Mouse (Mus musculus): ENCODE results near the gene Id2. TPM values are rescaled to one million over a fixed set of nuclear protein-coding genes. Genes with fewer than 3 reads are reported as not detected.
A peak's percentile ranks its signal among the peaks of the same experiment; 100 is the strongest.

Gene Id2
- polyA plus RNA-seq, 1 experiment from 2014 or later, result 111 TPM

DNA sequence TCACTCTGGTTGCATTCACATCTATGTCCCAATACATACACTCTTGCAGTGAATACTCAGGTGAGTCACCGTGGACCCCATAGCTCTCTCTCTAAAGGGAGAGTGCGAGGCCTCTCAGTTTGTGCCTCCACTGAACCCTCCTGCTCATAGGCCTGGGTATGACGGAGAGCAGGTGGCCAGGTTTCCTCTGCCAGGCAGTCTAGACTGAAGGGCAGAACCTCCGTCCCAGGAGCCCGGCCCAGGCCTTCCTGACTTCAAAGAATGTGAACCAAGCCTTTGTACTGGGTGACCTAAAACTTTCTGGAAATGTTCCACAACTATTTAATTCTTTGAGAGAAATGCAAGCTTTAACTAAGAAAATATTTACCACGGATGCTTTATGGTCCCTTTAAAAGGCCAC, 7.0 kb upstream of the Id2 start:
- Histone ChIP-seq H3K4me2 (no peak overlapping the region), H3K9ac (no peak overlapping the region), H3K27me3 (replicated peaks) (peaks cover 52% of the 10 kb centered on the region), H3K36me3 (no peaks in the 10 kb centered on the region), H3K4me3 (no peak overlapping the region), H3K4me1 (peaks cover 12% of the 10 kb centered on the region; the same call in 1 of the 2 replicates), H3K9me3 (replicated peaks) (no peaks in the 10 kb centered on the region), H3K27ac (no peak overlapping the region)
- no peak for ATAC-seq
- WGBS (ENCODE audit: insufficient replicate concordance), result 63% methylated on average over 6 of the region's 6 CpGs

DNA sequence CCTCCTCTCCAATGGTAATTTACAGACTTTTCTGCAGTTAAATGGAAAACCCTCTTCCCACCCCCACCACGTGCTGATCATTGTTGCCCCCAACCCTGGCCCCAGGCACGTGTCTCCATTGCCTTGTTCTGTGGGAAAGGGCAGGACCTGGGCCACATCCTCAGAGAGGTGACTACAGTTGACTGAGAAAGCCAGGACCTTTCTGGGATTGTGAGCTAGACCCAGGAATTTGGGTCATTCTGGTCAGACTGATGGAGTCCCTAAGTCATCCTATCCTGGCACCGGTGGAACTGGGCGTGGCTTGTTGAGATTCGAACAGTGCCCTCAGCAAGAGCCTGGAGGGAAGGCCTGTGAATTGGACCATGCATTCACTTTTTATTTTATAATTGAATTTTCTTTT, 4.4 kb upstream of the Id2 start:
- H3K27ac ChIP-seq, result peak overlapping the region; percentile 82; the same call in 1 of the 2 replicates
- no peak overlapping the region for H3K4me3 ChIP-seq
- ATAC-seq, result no peak
- 14% methylated on average over 5 of the region's 5 CpGs for WGBS (ENCODE audit: insufficient replicate concordance)
- H3K9me3 ChIP-seq (replicated peaks), result no peaks in the 10 kb centered on the region
- H3K4me2 ChIP-seq, result peak overlapping the region; percentile 70
- H3K36me3 ChIP-seq, result no peaks in the 10 kb centered on the region
- H3K4me1 ChIP-seq, result peaks cover 30% of the 10 kb centered on the region
- peak overlapping the region; percentile 22; the same call in 1 of the 2 replicates for H3K9ac ChIP-seq
- peaks cover 71% of the 10 kb centered on the region for H3K27me3 ChIP-seq (replicated peaks)

DNA sequence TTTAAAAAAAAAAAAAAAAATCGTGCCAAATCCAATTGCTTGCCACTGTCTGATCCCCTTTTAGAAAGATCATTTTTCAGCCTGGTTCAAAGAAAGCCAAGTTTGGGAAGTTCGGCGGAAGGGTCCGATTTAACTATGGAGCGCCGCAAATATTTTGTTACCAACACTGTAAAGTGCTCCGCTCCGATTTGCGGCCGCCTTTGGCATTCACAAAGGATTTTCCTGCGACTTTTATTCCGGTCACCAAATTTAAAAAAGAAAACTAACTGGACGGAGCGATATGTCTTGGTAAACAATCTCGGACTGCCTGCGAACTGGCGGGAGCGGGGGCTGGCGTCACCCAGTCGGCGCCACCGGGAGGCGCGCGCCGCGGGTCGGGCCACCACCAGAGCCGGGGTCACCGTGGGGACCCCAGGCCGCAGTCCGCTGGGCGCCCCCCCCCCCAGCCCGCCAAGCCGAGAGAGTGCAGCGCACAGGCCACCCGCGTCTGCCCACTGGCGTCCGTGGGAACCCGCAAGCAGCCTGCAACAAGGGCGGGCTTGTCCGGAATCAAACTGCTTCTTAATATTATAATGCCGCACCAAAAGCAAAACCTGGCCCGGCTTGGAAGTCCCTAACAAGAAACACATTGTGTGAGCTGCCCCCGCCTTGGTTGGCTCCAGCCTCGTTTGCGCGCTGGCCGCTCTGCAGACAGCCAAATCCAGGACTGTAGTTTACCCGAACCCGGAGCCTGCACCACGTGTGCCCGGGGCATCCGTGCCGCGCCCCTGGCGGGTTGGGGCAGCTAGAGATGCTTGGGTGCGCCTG, 3.7 kb upstream of the Id2 start:
- peaks cover 30% of the 10 kb centered on the region for H3K4me1 ChIP-seq
- peak overlapping the region; percentile 43 for H3K4me3 ChIP-seq
- H3K27ac ChIP-seq, result peak overlapping the region; percentile 82
- H3K36me3 ChIP-seq, result no peaks in the 10 kb centered on the region
- H3K9ac ChIP-seq, result peak overlapping the region; percentile 22
- H3K4me2 ChIP-seq, result peak overlapping the region; percentile 70
- H3K27me3 ChIP-seq (replicated peaks), result peaks cover 74% of the 10 kb centered on the region
- H3K9me3 ChIP-seq (replicated peaks), result no peaks in the 10 kb centered on the region
- WGBS (ENCODE audit: insufficient replicate concordance), result under 1% methylated on average over 59 of the region's 59 CpGs
- no peak for ATAC-seq

DNA sequence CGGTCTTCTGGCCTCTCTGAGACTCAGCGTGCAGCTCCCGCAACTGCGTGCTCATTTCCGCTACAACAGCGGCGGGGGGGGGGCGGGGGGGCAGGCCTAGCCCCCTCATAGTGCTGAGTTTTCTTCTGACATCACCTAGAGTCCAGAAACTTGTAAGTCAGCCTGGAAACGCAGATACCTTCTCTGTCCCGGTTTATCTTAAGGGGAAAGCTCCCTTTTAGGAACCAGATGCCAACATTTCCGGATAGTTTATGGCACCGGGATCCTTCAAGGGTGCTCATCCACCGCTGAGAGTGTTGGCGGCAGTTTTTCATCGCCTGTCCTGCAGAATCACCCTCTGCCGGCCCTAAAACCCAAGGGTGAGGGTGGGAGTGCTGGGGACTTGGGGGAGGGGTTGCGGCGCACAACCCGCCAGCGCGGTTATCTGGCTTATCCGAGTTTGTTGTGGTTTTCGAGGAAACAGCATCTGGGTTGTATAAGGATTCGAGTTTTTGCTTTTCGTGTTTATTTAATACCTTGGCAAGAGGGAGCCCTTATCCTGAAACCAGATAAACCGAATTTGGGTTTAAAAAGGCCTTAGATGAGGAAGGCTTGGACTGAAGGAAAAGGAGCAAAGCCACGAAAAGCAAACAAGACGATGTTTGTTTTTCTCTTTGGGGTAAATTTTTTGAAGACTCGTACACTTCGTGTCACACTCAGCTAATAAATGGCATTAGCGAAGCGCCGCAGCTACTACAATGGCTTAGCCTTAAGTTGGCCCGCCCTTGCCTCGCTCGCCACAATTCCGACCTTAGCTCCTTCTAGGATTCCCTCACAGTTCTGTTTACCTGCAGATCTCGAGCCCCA, 2.8 kb upstream of the Id2 start:
- Histone ChIP-seq H3K4me1 (peaks cover 30% of the 10 kb centered on the region), H3K4me2 (peak overlapping the region; percentile 70), H3K9ac (peak overlapping the region; percentile 35), H3K27me3 (replicated peaks) (peaks cover 83% of the 10 kb centered on the region), H3K4me3 (peak overlapping the region; percentile 43), H3K27ac (peak overlapping the region; percentile 82), H3K9me3 (replicated peaks) (no peaks in the 10 kb centered on the region), H3K36me3 (no peaks in the 10 kb centered on the region)
- under 1% methylated on average over 38 of the region's 38 CpGs for WGBS (ENCODE audit: insufficient replicate concordance)
- no peak for ATAC-seq

DNA sequence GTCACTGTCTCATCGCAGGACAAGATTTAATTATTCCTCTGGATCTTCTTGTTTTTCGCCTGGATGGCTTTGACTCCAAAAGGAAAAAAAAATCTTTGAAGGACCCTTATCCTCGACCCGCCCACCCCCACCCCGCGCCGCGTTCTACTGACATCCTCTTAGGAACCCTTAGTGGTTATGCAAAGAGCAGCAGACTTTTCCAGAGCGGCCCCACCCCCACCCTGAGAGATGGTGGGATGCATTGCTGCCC, 2.3 kb upstream of the Id2 start:
- Histone ChIP-seq H3K4me2 (peak overlapping the region; percentile 70), H3K4me1 (peaks cover 30% of the 10 kb centered on the region), H3K9ac (0 out of 2 replicates have a peak overlapping the region, but pooled peaks have one; percentile 27), H3K36me3 (no peaks in the 10 kb centered on the region), H3K27ac (peak overlapping the region; percentile 82), H3K4me3 (peak overlapping the region; percentile 43), H3K27me3 (replicated peaks) (peaks cover 88% of the 10 kb centered on the region), H3K9me3 (replicated peaks) (no peaks in the 10 kb centered on the region)
- ATAC-seq, result no peak
- WGBS (ENCODE audit: insufficient replicate concordance), result 2% methylated on average over 9 of the region's 9 CpGs

DNA sequence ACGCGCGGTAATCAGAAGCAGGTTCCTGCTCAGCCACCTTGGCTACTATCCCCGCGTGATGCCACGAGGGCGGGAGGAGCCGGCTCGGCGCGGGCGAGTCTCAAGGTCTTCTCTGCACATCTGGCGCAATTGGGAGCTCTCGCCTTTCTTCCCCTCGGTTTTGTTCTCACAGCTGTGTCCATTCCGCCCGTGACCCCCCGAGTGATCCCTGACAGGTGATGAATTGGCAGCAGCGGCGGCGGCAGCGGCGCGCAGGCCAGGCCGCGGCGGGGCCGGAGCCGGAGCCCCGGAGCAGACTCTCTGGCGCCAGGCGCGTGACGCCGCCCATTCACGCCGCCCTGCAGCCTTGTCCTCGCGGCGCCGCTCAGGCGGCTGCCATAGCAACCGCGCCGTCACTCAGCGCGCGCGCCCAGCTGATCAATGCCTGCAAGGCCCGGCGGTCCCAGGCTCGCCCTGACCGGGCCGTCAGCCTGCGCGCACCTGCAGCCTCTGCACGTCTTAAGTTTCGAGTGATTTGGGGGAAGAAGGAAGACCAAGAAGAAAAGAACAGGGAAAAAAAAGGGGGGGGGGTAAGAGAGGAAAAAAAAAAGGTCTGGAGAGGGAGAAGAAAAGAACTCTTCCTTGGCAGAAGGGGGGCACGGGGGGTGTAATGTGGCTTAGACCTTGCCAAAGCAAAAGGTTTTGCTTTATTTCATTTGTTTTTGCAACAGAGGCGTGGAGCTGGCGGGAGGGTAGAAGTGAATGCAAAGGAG, 1.8 kb upstream of the Id2 start:
- H3K27ac ChIP-seq, result peak overlapping the region; percentile 82
- ATAC-seq, result peak; percentile 52
- H3K9ac ChIP-seq, result peak overlapping the region; percentile 53
- H3K4me1 ChIP-seq, result peaks cover 30% of the 10 kb centered on the region
- H3K9me3 ChIP-seq (replicated peaks), result no peaks in the 10 kb centered on the region
- H3K36me3 ChIP-seq, result no peaks in the 10 kb centered on the region
- WGBS (ENCODE audit: insufficient replicate concordance), result under 1% methylated on average over 59 of the region's 61 CpGs
- peaks cover 92% of the 10 kb centered on the region for H3K27me3 ChIP-seq (replicated peaks)
- peak overlapping the region; percentile 70 for H3K4me2 ChIP-seq
- peak overlapping the region; percentile 43 for H3K4me3 ChIP-seq

DNA sequence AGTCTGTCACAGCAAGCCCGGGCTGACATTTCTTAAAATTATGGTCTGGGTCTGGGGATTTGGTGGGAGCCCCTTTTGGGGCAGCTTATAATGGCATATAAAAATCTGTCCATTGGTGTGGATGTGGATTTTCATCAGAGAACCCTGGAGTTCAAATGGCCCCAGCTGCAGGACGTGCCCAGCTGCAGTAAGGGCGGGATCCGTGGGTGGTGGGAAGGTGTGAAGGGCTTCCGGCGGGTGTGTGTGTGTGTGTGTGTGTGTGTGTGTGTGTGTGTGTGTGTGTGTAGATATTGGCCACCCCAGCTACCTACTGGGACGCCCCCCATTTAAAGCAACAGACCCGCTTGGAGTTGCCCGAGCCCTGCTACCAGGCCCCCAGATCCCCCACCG, 1.2 kb upstream of the Id2 start:
- ATAC-seq, result no peak
- H3K36me3 ChIP-seq, result no peaks in the 10 kb centered on the region
- peak overlapping the region; percentile 70 for H3K4me2 ChIP-seq
- peak overlapping the region; percentile 53 for H3K9ac ChIP-seq
- WGBS (ENCODE audit: insufficient replicate concordance), result 7% methylated on average over 8 of the region's 10 CpGs
- peaks cover 97% of the 10 kb centered on the region for H3K27me3 ChIP-seq (replicated peaks)
- H3K4me1 ChIP-seq, result peaks cover 30% of the 10 kb centered on the region
- H3K9me3 ChIP-seq (replicated peaks), result no peaks in the 10 kb centered on the region
- H3K27ac ChIP-seq, result peak overlapping the region; percentile 82
- peak overlapping the region; percentile 43 for H3K4me3 ChIP-seq

DNA sequence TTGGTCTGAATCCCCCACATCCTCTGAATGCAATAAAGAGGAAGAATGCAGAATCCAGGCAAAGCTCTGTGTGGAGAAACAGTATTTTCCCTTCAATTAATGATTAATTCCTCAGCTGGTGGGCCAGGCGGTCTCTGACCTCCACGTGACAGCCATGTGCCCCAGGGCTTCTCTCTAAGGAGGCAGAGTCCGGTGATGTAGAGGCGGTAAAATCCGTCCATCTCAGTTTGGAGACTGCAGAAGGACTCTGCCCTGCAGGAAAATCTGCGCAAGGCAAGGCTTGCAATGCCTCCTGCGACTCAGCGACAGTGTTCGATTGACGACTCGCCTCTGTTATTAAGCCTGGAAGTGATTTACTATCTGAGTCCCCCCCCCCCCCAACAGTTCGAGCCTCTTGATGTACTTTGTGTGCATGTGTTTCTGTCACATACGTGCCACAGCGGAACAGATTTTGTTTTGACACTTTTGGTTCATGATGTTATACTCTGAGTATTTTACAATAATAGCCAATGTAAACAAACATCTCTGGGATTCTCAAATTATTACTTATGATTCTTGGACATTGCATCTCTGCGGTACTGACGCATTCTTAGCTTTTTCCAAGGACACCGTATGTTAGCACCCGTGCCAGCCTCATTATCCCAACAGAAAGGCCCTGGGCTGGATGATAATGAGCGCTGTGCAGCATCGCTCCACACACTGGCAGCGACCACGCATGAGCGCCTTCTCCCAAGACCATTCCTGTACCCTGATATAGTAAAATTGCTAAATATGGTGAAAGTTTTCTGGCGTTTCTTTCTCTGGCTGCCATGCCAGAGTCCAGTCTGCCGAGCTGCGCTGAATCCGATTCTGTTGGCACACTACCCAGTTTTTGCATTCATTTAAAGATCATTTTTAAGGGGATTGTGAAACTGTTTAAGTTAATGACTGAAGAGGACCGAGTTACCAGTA, 545 bp upstream of the Id2 start:
- H3K36me3 ChIP-seq, result no peaks in the 10 kb centered on the region
- ATAC-seq, result no peak
- H3K9me3 ChIP-seq (replicated peaks), result no peaks in the 10 kb centered on the region
- no peak overlapping the region for H3K9ac ChIP-seq
- peaks cover 36% of the 10 kb centered on the region for H3K4me1 ChIP-seq
- H3K4me2 ChIP-seq, result peak overlapping the region; percentile 70
- H3K27ac ChIP-seq, result peak overlapping the region; percentile 82
- whole genome bisulfite sequencing (ENCODE audit: insufficient replicate concordance), result 8% methylated on average over 28 of the region's 28 CpGs
- peaks cover 97% of the 10 kb centered on the region for H3K27me3 ChIP-seq (replicated peaks)
- peak overlapping the region; percentile 43 for H3K4me3 ChIP-seq

DNA sequence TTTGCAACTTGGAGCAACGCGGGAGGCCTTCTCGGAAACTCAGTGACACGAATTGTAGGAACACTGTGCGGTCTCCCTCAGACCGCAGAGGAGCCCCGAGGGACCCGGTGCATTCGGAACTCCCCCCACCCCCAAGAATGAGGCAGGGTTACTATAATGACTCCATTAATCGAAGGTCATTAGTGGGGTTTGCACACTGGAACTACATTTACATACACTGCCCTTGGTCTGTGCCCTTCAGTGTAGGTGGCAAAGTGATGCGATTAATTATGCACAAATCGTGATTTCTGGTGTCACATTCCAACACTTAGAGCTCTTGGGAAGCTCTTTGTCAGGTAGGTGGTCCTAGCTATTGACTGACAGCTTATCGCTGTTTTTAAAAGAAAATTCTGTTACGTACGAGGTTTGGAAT, 294 bp downstream of the Id2 start:
- Histone ChIP-seq H3K27ac (peak overlapping the region; percentile 65), H3K36me3 (no peaks in the 10 kb centered on the region), H3K27me3 (replicated peaks) (peaks cover 98% of the 10 kb centered on the region), H3K9me3 (replicated peaks) (no peaks in the 10 kb centered on the region), H3K4me3 (peak overlapping the region; percentile 60), H3K4me2 (peak overlapping the region; percentile 70), H3K4me1 (peaks cover 38% of the 10 kb centered on the region), H3K9ac (peak overlapping the region; percentile 53)
- ATAC-seq, result no peak
- WGBS (ENCODE audit: insufficient replicate concordance), result 2% methylated on average over 15 of the region's 15 CpGs

DNA sequence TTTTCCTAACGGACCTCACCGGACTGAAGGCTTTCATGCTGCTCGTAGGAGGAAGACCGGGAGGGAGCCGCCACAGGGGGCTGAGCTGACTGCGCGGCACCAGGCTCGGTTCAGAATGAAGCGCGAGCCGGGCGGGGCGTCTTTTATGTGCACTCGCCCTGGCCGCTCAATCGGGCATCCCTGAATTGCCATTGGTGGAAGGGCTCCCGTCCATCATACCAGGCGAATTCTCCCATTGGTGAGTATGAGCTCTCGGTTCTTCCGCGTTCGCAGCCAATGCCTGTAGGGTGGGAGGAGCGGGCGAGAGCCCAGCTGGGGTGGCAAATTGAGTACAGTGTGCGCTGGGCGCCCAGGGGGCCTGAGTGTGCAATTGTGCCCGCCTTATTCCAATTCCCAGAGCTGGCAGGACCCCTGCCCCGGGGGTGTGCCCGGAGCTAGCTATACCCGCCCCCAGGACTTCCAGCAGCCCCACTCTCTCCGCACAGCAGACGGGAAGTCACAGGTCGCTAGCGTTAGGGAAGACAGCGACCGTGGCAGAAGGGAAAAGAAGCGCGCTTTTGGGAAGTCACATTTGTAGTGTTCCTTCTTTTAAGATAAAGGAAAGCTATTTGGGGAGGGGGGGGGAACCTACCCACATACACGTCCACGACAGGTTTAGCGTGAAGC, 833 bp downstream of the Id2 start:
- peaks cover 93% of the 10 kb centered on the region for H3K27me3 ChIP-seq (replicated peaks)
- peak overlapping the region; percentile 53 for H3K9ac ChIP-seq
- H3K27ac ChIP-seq, result peak overlapping the region; percentile 65
- H3K36me3 ChIP-seq, result no peaks in the 10 kb centered on the region
- 2% methylated on average over 41 of the region's 41 CpGs for WGBS (ENCODE audit: insufficient replicate concordance)
- peak overlapping the region; percentile 60 for H3K4me3 ChIP-seq
- ATAC-seq, result peak; percentile 85
- H3K4me2 ChIP-seq, result peak overlapping the region; percentile 70
- H3K9me3 ChIP-seq (replicated peaks), result no peaks in the 10 kb centered on the region
- H3K4me1 ChIP-seq, result peaks cover 35% of the 10 kb centered on the region
